Mouse (Mus musculus): ENCODE data around the gene Sidt2. TPM values are rescaled to one million over a fixed set of nuclear protein-coding genes. Genes with fewer than 3 reads are reported as not detected.

The Sidt2 gene
- total RNA-seq, 2 experiments from 2014 or later, result 71.5 to 75.4 TPM

DNA sequence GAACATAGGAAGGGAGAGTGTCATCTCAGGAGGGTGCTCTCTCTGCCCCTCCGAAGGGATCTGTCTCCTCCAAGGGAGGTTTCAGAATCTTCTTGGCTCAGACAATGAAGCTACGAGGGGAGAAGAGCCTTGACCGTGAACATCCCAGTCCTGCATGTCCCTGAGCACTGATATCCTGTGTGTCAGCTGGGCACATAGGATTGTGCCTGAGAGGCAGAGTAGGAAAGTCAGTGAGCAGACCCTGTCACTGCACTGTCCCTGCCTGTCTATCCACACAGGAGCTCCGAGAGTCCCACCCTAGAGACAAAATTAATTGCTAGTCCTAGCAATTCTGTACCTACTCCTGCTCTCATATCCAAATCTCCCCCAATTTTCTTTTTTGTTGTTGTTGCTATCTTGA is 3.0 kb downstream of the Sidt2 start:
- DNase-seq, result no peak
- intact Hi-C loops (cut with DNase I), result loop anchor here (5.0 kb wide), 1 partner anchor 45 kb away; the partner anchor contains the start of genes Pcsk7 and Rnf214

DNA sequence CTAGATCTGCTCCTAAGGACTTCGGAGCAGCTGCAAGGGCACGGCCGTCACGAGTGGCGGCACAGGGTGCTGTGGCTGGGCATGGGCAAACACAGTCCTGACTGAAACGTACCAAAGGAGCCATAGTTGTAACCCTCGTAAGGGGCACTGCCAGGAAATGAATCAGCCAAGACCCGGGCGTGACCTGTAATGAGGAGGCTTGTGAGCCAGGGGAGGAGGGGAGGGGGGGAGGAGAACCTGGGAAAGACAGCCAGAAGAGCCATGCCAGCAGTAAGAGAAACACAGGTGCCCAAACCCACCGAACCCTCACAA is 8.2 kb downstream of the Sidt2 start:
- intact Hi-C loops (cut with DNase I), result no loop called here

DNA sequence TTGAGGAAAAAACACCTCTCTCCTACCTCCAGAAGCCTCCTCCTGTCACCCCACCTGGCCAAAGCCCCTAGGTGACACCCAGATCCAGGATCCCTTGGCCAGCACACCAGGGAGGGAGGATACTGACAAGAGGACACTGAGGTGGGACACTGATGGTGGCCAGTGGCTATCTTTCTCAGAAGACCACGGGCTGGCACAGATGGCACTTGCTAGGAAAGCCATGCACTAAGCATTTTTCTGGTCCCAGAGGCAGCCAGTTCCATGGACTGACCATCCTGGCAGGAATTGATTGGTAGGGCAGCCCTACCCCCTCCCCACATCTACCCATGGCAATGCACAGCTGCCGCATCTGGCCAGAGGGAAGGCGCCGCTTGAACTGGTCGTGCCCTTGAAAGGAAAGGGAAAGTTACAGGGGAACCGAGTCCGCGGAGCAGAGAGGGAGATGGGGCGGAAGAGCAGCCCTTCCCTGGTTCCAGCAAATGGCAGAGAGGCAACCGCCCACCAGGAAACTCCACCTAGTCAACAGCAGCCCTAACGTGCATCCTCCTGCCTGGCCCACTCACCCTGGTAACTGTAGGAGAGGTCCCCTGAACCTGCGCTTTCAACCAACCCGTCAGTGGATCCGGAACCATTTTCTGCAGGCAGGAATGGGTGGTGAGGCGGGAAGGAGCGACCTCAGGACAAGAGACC is 8.7 kb downstream of the Sidt2 start:
- intact Hi-C loops (cut with DNase I), result no loop called here

More for the DNA sequence above, 8.2 kb downstream of the Sidt2 start:
- DNase-seq, result no peak

DNA sequence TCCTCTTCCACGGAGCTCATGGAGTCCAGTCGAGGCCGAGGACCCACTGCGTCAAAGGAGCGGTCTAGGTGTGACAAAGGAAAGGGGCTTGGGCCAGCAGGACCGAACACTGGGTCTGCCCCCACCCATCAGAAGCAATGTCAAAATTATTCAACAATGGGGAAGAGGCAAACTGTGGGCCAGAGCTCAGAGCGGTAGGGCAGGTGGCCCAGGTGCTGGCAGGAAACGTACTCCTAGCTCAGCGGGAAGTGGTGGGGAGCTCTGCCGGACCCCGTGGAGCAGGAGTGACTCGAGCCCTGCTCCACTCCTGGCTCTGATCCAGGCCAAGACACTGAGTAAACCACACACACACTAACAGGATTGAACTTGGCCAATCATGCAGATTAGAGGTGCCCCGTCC is 9.3 kb downstream of the Sidt2 start:
- DNase-seq, result no peak
- intact Hi-C loops (cut with DNase I), result no loop called here

More for the DNA sequence above, 8.7 kb downstream of the Sidt2 start:
- no peak for DNase-seq

DNA sequence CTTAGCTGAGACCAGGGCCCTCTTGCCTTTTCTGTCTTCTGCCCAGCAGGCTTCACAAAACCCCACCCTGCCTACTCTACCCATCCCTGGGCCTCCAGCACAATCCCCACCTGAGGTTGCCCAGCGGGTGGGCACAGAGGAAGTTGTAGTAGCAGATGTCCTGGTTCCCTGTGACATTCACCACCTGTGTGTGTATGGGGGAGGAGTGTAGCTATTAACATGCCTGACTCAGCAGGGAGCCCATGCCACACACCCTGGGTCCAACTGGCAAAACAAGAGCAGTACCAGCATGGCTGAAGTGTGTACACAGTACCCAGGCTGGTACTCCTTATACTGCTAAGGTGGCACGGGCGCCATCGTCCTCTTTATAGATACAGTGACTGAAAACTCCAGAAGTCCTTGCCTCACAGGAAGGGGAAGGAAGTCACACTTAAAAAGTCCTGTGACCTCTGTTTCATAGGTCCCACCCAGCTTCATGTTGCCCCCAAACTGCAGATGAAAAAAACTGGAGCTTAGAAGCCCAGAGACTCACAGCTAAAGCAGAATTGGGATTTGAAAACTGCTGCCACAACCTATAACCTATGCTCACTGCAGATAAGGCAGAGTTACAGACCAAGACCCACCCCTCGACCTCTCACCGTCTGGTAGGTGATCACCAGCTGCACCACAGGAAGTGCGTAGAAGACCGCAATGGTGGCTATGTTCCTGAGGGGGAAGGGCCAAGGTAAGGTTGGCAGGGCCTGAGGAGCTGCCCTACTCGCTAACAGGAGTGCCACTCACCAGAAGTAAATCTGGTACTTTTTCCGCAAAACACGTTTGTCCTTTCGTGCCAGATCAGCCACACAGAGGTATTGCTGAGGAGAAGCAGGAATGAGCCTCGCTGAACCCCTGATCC is 10.3 kb downstream of the Sidt2 start:
- intact Hi-C loops (cut with DNase I), result no loop called here
- DNase-seq, result no peak

DNA sequence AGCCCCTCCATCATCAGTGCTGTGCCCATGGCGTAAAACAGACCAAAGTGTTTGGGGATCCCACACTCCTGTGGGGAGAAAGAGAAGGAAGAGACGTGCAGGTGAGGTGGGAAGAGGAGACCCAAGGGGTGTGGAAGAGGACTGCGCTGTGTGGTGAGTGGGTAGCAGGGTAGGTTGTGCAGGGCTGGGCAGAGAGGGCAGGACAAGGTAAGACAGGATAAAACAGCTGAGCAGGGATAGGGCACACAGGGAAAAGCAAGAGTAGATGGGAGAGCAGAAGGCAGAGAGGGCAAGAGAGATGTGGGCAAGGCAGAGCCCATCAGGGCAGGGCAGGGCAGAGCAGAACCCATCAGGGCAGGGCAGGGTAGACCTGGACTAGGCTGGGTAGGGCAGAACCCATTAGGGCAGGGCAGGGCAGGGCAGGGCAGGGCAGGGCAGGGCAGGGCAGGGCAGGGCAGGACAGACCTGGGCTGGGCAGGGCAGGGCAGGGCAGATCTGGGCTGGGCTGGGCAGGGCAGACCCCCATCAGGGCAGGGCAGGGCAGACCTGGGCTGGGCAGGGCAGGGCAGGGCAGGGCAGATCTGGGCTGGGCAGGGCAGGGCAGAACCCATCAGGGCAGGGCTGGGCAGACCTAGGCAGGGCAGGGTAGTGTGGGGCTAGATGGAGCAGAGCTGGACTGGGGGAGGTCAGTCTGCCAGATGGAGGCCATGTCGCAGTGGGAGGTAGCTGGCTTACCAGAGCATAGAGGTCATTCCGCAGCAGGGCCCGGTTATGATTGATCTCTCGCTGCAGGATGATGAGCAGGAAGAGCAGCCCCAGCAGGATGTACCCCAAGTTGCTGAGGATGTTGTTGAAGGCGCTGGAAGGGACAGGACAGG is 11.2 kb downstream of the Sidt2 start:
- intact Hi-C loops (cut with DNase I), result no loop called here
- DNase-seq, result no peak

DNA sequence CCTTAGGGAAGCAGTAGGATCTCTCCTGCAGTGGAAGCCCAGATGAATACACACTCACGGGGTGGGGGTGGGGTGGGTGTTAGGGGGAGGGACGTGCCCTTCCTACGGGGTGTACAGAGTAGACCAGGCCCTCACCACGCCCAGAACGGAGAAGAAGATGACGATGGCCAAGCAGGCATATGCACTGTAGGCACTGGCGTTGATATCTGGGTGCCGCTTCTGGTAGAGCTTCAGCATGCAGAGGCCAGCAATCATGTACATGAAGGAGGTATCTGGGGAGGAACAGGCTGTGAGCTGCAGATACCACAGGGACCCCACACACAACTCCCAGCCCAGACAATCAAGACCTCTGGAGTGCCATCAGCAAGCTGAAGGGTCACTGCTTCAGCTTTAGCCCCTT is 12.1 kb downstream of the Sidt2 start:
- intact Hi-C loops (cut with DNase I), result no loop called here
- DNase-seq, result no peak

DNA sequence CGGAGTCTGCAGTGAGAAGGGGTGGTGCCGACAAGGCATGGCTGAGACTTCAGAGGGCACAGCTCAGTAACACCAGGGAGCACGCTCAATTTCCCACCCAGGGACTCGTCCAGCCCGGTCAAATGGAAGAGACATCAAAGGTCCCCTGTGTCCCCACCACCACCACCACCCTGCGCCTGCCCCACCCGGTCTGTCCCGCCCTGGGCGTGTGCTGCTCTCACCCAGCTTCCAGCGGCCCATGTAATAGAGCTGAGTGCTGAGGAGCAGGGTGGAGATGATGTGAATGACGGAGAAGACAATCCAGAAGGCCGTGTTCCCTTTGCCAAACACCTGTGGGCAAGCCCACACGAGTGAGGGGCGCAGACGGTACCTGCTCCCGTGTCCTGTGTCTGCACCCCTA is 12.6 kb downstream of the Sidt2 start:
- intact Hi-C loops (cut with DNase I), result no loop called here
- no peak for DNase-seq

DNA sequence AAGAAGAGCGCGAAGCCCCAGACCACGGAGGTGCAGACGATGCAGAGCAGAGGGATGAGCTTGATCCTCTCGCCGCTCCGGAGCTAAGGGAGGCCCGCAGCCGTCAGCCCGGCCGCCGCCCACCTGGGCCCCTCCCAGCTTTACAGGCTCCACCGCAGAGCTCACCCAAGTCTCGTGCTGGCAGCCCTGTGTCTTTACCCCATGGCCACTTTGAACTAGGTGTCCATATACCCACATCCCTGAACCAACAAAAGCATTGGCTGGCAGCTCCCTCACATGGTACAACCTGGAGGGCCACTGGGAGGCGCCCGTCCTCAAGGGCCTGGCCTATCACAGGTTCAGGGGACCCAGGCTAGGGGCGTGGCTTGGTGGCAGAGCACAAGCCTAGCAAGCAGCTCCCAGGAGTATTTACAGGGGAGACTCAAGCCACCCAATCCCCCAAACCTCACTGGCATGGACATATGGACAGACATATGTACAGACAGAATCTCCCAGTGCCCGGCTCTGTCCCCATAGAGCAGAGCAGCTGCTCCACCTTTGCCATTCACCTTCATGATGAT is 13.6 kb downstream of the Sidt2 start:
- intact Hi-C loops (cut with DNase I), result no loop called here
- no peak for DNase-seq

DNA sequence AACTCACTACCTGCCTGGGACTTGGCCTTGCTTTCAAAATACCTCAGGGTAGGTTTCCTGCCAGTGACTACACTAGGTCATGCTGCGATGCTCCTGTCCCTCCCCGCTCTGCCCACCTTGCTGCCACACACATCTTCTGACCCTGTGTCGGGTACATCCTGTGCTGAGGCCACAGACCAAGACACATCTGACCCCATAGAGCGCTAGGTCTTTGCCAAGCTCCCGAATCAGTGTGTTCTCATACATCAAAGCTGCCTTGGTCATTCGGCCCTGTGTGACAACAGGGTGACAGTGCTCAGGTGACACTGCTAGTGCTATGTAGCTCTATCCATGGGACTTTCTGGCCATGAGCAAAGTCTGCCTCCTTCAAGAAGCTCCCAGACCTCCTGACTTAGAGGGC is 15.3 kb downstream of the Sidt2 start:
- DNase-seq, result no peak
- intact Hi-C loops (cut with DNase I), result no loop called here

DNA sequence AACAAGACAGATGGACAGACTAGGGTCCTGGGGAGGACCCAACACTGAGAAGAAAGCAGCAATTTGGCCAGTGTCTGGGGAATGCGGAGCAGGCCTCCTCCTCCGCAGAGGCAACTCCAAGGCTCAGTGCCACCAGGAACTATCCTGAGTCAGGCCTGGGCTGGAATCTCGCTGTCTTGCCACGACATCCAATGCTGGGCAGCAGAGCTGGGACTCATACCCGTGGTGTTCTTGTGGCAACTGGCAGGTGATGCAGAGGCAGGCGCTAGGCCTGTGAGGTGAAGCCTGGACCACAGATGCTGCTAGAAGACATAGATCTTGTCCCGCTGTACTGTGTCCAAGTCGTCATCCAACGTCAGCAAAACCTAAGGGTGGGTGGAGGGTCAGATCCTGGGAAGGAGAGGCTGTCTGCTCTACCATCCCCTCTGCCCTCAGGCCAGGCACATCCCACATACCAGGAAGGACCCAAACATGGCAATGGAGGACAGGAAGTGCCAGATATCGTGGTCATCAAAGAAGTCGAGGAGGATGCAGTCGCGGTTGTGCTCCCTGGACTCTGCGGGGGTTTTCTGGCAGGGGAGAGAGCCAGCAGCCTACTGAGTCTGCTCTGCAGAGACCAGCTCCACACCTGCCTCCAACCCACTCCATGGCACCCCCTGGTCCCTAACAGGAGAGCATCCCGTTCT is 16.0 kb downstream of the Sidt2 start:
- no peak for DNase-seq
- intact Hi-C loops (cut with DNase I), result no loop called here

DNA sequence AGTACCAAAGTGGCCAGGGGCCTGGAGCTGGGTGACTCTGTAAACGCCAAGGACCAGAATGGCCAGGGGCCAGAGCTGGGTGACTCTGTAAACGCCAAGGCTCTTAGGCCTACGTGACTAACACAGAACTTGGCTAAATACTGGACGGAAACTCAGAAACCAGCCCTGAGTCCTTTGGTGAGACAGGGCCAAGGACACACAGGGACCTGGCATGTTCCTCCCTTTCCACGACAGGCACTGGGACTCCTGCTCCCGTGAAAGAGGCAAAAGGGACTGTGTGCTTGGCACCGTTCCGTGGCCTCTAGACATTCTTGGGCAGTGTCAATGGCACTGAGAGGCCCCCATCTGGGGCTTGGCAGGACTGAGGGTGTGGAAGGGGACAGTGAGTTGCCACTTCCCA is 17.0 kb downstream of the Sidt2 start:
- peak; percentile 63 to 64 for DNase-seq
- intact Hi-C loops (cut with DNase I), result no loop called here

DNA sequence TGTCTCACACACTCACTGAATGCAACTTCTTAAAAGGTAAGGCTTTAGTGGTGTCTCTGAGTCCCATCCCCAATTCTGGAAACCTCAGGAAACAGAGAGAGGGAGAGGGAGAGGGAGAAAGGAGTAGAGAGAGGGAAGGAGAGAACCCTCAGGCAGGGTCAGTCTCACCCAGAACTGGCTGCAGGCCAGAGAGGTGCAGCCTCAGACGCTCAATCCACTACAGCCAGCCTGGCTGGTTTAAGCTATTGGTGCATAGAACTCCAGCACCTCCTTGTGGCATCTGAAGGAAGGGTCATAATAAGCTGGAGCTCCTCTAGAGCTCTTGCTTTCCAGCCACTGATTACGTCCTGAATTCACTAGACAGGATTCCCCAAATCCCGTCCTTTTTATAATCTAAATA is 18.2 kb downstream of the Sidt2 start:
- intact Hi-C loops (cut with DNase I), result loop anchor here (1.0 kb wide), 1 partner anchor 26 kb away; no protein-coding TSS in a partner anchor

DNA sequence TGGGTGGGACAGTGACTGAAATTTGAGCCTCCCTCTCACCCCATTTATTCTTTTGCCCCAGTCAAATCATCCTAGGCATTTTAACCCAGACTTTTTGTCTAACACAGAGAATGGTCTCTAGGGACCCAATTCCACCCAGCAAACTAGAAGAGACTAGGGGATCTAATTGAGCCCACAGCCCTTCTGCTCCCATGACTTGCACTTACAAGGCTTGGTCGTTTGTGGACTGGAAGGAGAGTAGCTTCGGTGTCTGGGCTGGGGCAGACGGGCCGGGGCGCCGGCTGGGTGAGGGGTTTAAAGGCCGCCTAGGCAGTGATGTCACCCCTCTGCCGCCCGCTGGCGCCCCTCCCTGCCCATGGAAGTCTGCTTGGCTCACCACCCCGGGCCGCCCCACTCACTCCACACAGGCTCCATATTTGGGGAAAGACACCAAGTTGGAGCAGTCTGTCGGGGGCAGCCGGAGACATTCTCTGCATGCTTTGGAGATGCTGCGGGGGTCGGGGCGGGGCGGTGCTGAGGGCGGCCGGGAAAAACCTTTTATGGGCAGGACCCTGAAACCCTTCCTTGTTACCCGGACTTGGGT is 19.3 kb downstream of the Sidt2 start, which contains the start of gene Tagln:
TSS of gene Tagln (minus strand) at position 431 of the 583 bp plus-strand sequence.
- intact Hi-C loops (cut with DNase I), result no loop called here
- peak in 1 of 2 experiments; percentile 44 for DNase-seq

More for the DNA sequence above, 18.2 kb downstream of the Sidt2 start:
- peak; percentile 78 to 85 for DNase-seq

DNA sequence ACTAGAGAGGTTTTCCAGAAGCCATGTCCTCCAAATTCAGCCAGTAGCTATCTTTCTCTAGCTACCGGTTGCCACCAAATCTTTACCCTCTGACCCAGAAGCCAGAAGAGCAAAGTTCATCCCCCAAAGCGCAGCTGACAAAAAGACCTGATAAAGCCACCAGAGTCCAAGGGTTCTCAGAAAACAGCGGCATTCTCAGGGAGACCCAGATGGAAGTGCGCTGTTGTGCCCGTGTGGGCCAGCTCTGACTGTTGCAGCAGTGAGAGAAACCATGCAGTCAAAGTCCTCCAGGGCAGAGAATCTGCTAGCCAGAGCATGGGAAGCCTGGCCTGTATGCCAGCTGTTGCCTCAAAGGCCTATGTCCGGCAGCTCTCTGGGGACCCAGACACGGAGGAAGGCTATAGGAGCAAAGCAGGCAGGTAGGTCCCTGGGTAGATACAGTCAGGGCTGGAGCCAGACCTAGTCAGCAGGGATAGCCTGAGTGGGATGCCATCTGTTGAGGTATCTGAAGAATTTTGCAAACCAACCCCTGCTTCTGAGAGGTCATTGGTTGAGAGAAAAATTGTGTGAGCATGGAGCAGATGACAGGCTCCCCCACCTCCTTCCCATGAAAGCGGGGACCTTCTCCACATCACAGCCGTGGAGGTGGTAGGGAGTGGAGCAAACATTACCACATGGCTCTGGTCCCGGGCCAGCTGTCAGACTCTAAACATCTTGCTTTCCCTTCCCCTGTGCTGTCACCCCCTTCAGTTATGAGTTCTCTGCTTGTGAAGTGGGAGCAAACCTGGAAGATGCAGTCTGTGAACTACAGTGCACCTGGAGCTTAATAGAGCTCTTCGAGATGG is 22.3 kb downstream of the Sidt2 start:
- intact Hi-C loops (cut with DNase I), result no loop called here
- no peak for DNase-seq

DNA sequence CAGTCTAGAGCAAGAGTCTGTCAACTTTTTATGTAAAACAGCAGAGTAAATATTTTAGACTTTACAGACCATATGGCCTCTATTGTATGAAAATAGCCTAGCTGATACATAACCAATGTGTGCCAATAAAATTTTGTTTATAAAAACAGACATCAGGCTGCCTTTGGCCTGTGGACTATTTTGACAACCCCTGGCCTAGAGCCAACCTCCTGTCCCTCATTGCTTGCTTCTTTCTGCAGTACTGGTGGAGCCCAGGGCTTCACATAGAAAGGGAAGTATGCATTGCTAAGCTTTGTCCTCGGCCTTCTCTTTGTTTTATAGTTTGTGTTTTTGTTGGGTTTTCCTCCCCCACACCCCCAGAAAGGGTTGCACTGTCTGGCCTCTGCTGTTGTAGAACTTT is 23.1 kb downstream of the Sidt2 start:
- DNase-seq, result no peak
- intact Hi-C loops (cut with DNase I), result no loop called here

DNA sequence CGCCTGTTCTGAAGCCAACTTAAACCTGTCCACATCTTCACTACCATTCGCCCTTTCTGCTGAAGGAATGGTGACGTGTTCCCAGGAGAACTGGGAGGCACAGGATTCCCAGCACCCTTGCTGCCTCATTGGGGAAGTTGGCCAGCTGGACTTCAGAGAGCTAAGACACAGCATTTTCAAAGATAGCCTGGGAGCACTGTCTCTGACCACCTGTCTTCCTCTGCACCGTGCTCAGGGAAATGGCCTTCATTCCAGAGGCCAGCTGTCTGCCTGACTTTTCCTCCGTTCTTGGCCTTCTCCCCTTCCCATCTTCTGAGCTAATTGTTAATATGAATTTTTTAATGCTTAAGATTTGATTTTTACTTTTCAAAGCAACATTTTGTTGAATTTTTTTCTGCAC is 25.8 kb downstream of the Sidt2 start:
- intact Hi-C loops (cut with DNase I), result no loop called here
- DNase-seq, result no peak

DNA sequence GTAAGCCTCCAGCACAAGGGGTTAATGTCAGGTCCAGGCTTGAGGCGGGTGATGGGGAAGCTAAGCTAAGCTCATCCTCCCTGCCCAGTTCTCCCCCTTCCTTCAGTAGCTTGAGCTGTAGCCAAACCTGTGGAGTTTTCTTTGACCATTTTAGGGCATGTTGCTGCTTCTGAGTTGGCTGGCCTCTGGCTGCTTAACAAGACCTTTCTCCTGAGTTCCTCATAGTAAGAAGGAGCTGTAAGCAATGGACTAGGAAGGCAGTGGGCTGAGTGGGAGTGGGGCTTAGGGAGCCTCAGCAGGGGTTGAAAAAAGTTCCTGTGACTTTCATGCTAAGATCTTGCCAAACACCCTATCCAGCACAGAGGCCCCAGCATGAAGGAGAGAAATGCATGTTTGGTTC is 35.2 kb downstream of the Sidt2 start:
- intact Hi-C loops (cut with DNase I), result no loop called here
- no peak for DNase-seq
